Mouse (Mus musculus): Measurements from ENCODE around the gene Tmem156.

Tmem156 gene

GRCm38 (mm10) chr5:65046442-65047284 lies 45.3 kb downstream of the Tmem156 start:
- DNase-seq (ENCODE audit: low read depth), result no peak

GRCm38 (mm10) chr5:65045642-65046370 lies 46.1 kb downstream of the Tmem156 start:
- no peak for DNase-seq (ENCODE audit: low read depth)

GRCm38 (mm10) chr5:65043407-65043895 lies 48.5 kb downstream of the Tmem156 start:
- no peak for DNase-seq (ENCODE audit: low read depth)

GRCm38 (mm10) chr5:65040463-65040862 lies 51.5 kb downstream of the Tmem156 start:
- no peak for DNase-seq (ENCODE audit: low read depth)

GRCm38 (mm10) chr5:65038811-65039571 lies 52.9 kb downstream of the Tmem156 start:
- DNase-seq (ENCODE audit: low read depth), result no peak

- no peak for DNase-seq (ENCODE audit: low read depth)
These were observed 53.6 kb downstream of the Tmem156 start for GRCm38 (mm10) chr5:65038305-65038704.

GRCm38 (mm10) chr5:65036597-65036996 lies 55.3 kb downstream of the Tmem156 start:
- DNase-seq (ENCODE audit: low read depth), result no peak

- DNase-seq (ENCODE audit: low read depth), result no peak
These were observed 63.9 kb downstream of the Tmem156 start for GRCm38 (mm10) chr5:65028019-65028418.

GRCm38 (mm10) chr5:65026776-65027175 lies 65.2 kb downstream of the Tmem156 start:
- no peak for DNase-seq (ENCODE audit: low read depth)

- DNase-seq (ENCODE audit: low read depth), result no peak
These were observed 66.0 kb downstream of the Tmem156 start for GRCm38 (mm10) chr5:65025916-65026315.

GRCm38 (mm10) chr5:65024641-65025040 lies 67.3 kb downstream of the Tmem156 start:
- no peak for DNase-seq (ENCODE audit: low read depth)

GRCm38 (mm10) chr5:65022006-65022405 lies 69.9 kb downstream of the Tmem156 start:
- no peak for DNase-seq (ENCODE audit: low read depth)

GRCm38 (mm10) chr5:65019823-65020222 lies 72.1 kb downstream of the Tmem156 start:
- DNase-seq (ENCODE audit: low read depth), result no peak

- no peak for DNase-seq (ENCODE audit: low read depth)
These were observed 72.8 kb downstream of the Tmem156 start for GRCm38 (mm10) chr5:65019109-65019508.

- DNase-seq (ENCODE audit: low read depth), result no peak
These were observed 76.4 kb downstream of the Tmem156 start for GRCm38 (mm10) chr5:65015508-65015907.

- DNase-seq (ENCODE audit: low read depth), result no peak
These were observed 79.9 kb downstream of the Tmem156 start for GRCm38 (mm10) chr5:65011901-65012573.

- no peak for DNase-seq (ENCODE audit: low read depth)
These were observed 85.9 kb downstream of the Tmem156 start for GRCm38 (mm10) chr5:65006011-65006491.

GRCm38 (mm10) chr5:65005251-65005650 lies 86.7 kb downstream of the Tmem156 start:
- DNase-seq (ENCODE audit: low read depth), result no peak

Data from c-Kit-positive CD71-positive TER-119-negative erythroid progenitor cells, embryonic 14.5 days (primary cell).